Mouse (Mus musculus): ENCODE results near the gene Cul1. TPM values are rescaled to one million over a fixed set of nuclear protein-coding genes. Genes with fewer than 3 reads are reported as not detected.

The Cul1 gene
- polyA plus RNA-seq, 1 experiment = 56.3 TPM

DNA sequence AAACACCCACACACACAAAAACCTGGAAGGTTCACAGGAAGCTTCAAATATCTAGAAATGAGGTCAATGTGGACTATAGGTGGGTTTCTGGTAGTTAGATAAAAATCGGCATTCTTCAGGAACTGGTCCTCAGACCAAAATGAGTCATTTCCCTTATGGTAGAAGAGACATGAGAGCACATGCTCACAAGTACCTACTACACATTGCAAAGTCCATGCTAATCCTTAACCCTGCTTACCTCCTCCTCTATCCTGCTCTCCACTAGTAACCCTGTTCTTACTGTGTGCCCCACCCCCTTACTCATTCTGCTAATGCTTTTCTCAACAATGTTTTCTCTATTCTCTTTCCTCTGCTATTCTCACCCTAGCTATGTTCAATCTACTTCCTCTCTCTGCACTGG lies 74.5 kb downstream of the Cul1 start:
- Histone ChIP-seq H3K27ac (ENCODE audit: control insufficient read depth, insufficient read depth, low read depth, low read length) (no peak overlapping the region), H3K4me1 (ENCODE audit: control insufficient read depth, insufficient read depth, low read length) (no peaks in the 10 kb centered on the region), H3K4me3 (ENCODE audit: control insufficient read depth, low read depth, low read length) (no peak overlapping the region), H3K36me3 (ENCODE audit: control insufficient read depth, insufficient read depth, low read length) (no peaks in the 10 kb centered on the region; the same call in none of the 2 replicates), H3K27me3 (ENCODE audit: control insufficient read depth, insufficient read depth, low read length) (no peaks in the 10 kb centered on the region)
- TF ChIP-seq POLR2A (IDR thresholded peaks at IDR 0.05; ENCODE audit: control insufficient read depth, low read depth, low read length) (no peak), CTCF (IDR thresholded peaks at IDR 0.05; ENCODE audit: control insufficient read depth, insufficient read depth, insufficient replicate concordance, low read depth, low read length) (no peak)

DNA sequence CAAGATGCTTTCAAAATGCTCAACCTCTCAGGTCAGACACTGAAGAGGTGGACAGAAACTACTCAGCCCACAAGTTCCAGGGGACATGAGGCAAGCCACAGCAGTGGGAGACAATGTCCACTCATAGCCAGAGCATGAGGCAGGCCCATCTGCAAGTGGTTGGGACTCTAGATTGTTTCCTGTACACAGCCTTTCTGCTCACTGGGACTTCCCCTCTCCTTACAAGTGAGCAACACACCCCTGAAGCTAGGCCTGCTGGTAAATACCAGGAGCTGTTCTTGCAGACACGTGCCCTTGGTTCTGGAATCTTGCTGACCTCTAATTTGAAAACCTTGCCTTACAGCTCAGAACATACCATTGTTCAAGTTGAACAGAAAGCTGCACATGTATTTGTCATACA lies 79.3 kb downstream of the Cul1 start:
- TF ChIP-seq CTCF (IDR thresholded peaks at IDR 0.05; ENCODE audit: control insufficient read depth, insufficient read depth, insufficient replicate concordance, low read depth, low read length) = no peak
- Histone ChIP-seq H3K4me3 (ENCODE audit: control insufficient read depth, low read depth, low read length) (no peak overlapping the region), H3K4me1 (ENCODE audit: control insufficient read depth, insufficient read depth, low read length) (no peaks in the 10 kb centered on the region), H3K27me3 (ENCODE audit: control insufficient read depth, insufficient read depth, low read length) (no peaks in the 10 kb centered on the region), H3K27ac (ENCODE audit: control insufficient read depth, insufficient read depth, low read depth, low read length) (no peak overlapping the region), H3K36me3 (ENCODE audit: control insufficient read depth, insufficient read depth, low read length) (no peaks in the 10 kb centered on the region; the same call in 1 of the 2 replicates)

DNA sequence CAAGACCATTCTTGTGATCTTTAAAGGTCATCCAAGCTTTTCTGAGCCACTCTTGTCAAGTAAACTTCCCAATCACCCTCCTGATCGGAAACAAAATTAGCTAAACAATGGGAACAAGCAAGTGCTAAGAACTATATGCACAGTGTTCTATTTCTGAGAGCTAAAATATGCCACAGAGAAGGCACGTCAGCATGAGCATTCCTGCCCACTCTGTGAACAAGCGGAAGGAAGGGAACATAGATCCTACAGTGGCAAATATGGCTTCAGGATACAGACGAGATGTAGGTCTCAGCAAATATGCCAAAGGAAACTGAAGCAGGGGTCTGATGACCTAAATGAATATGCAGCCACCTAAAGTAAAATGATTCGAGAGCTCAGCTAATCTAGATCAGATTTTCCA lies 82.1 kb downstream of the Cul1 start:
- no peak overlapping the region for H3K27ac ChIP-seq (ENCODE audit: control insufficient read depth, insufficient read depth, low read depth, low read length)
- H3K36me3 ChIP-seq (ENCODE audit: control insufficient read depth, insufficient read depth, low read length) = no peaks in the 10 kb centered on the region; the same call in 1 of the 2 replicates
- no peaks in the 10 kb centered on the region for H3K27me3 ChIP-seq (ENCODE audit: control insufficient read depth, insufficient read depth, low read length)
- no peak for TF ChIP-seq CTCF (IDR thresholded peaks at IDR 0.05; ENCODE audit: control insufficient read depth, insufficient read depth, insufficient replicate concordance, low read depth, low read length)
- no peak for TF ChIP-seq POLR2A (IDR thresholded peaks at IDR 0.05; ENCODE audit: control insufficient read depth, low read depth, low read length)
- no peaks in the 10 kb centered on the region for H3K4me1 ChIP-seq (ENCODE audit: control insufficient read depth, insufficient read depth, low read length)
- no peak overlapping the region for H3K4me3 ChIP-seq (ENCODE audit: control insufficient read depth, low read depth, low read length)

DNA sequence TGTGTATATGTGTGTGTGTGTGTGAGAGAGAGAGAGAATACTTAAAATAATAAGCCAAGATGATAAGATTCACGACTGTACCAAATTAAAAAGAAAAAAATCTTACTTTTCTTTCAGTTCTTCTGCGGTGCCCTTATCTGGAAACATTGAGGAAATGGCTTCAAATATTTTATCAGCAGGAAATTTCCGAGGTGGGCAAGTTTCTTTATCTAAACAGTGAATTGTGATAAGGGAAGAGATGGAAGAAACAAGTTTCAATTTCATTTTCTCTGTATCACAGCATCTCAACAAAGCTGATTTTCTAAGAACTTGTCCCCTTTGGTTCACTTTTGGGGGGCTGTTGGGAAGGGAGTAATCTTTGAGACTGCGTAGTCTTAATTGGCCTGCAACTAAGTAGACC lies 99.1 kb downstream of the Cul1 start:
- no peaks in the 10 kb centered on the region for H3K27me3 ChIP-seq (ENCODE audit: control insufficient read depth, insufficient read depth, low read length)
- no peak for TF ChIP-seq CTCF (IDR thresholded peaks at IDR 0.05; ENCODE audit: control insufficient read depth, insufficient read depth, insufficient replicate concordance, low read depth, low read length)
- TF ChIP-seq POLR2A (IDR thresholded peaks at IDR 0.05; ENCODE audit: control insufficient read depth, low read depth, low read length) = no peak
- H3K4me1 ChIP-seq (ENCODE audit: control insufficient read depth, insufficient read depth, low read length) = no peaks in the 10 kb centered on the region
- H3K4me3 ChIP-seq (ENCODE audit: control insufficient read depth, low read depth, low read length) = no peak overlapping the region
- H3K27ac ChIP-seq (ENCODE audit: control insufficient read depth, insufficient read depth, low read depth, low read length) = no peak overlapping the region
- peaks cover 1% of the 10 kb centered on the region for H3K36me3 ChIP-seq (ENCODE audit: control insufficient read depth, insufficient read depth, low read length)

DNA sequence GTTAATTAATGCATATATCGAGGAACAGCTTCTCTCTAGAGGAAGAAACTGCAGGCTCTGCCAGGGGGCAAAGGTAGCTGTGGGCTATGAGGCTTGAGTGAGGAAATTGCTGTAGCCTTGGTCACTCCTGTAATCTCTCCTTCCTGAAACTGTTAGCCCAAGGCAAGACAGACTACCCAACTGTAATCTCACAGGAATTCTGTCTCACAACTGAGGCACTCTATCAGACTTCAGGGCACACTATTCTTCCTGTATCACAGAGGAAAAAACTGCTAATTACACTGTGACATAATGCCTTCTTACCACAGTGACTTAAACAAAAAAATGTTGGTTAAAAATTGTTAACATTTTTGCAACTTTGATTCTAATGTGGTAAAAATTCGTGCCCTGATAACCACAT lies 106.1 kb downstream of the Cul1 start:
- H3K4me3 ChIP-seq (ENCODE audit: control insufficient read depth, low read depth, low read length) = no peak overlapping the region
- no peak overlapping the region for H3K27ac ChIP-seq (ENCODE audit: control insufficient read depth, insufficient read depth, low read depth, low read length)
- H3K27me3 ChIP-seq (ENCODE audit: control insufficient read depth, insufficient read depth, low read length) = no peaks in the 10 kb centered on the region
- TF ChIP-seq CTCF (IDR thresholded peaks at IDR 0.05; ENCODE audit: control insufficient read depth, insufficient read depth, insufficient replicate concordance, low read depth, low read length) = no peak
- TF ChIP-seq POLR2A (IDR thresholded peaks at IDR 0.05; ENCODE audit: control insufficient read depth, low read depth, low read length) = no peak
- peaks cover 2% of the 10 kb centered on the region; the same call in 1 of the 2 replicates for H3K36me3 ChIP-seq (ENCODE audit: control insufficient read depth, insufficient read depth, low read length)
- H3K4me1 ChIP-seq (ENCODE audit: control insufficient read depth, insufficient read depth, low read length) = no peaks in the 10 kb centered on the region

DNA sequence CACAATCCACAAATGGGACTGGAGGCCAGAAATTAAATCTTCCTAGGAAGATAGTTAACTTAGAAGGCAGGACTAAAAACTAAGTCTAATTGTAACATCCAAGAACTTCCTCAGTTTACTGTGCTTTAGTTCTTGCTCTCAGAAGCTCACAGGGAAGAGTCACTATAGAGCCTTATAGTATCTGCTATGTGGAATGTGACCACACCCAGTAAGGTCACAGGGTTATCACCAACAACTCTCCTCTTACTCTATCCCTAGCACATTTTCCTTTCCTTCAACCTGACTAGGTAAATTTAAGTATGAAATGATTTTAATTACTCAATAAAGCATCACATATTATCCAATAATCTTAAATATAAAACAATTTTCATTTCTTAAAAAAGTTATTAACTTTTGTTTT lies 107.2 kb downstream of the Cul1 start:
- no peak overlapping the region for H3K27ac ChIP-seq (ENCODE audit: control insufficient read depth, insufficient read depth, low read depth, low read length)
- TF ChIP-seq POLR2A (IDR thresholded peaks at IDR 0.05; ENCODE audit: control insufficient read depth, low read depth, low read length) (no peak), CTCF (IDR thresholded peaks at IDR 0.05; ENCODE audit: control insufficient read depth, insufficient read depth, insufficient replicate concordance, low read depth, low read length) (no peak)
- H3K36me3 ChIP-seq (ENCODE audit: control insufficient read depth, insufficient read depth, low read length) = peaks cover 2% of the 10 kb centered on the region; the same call in 1 of the 2 replicates
- H3K4me1 ChIP-seq (ENCODE audit: control insufficient read depth, insufficient read depth, low read length) = no peaks in the 10 kb centered on the region
- no peaks in the 10 kb centered on the region for H3K27me3 ChIP-seq (ENCODE audit: control insufficient read depth, insufficient read depth, low read length)
- no peak overlapping the region for H3K4me3 ChIP-seq (ENCODE audit: control insufficient read depth, low read depth, low read length)

DNA sequence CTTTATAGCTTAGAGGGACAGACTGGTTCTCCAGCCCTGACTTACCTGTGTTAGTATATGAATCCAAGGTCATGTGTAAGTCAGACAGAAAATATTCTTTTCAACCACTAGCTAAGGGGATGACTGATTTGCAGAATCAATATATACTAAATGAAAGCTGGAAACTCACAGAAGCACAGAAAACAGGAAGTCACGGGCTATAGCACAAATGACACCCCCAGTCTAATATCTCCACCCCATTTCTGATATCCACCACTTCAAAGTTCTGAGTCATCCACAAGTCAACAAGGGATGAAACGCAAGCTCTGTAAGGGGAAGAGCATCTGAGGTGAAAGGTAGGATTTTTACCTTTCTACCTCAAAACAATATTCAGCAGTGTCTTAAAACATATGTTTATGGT lies 107.6 kb downstream of the Cul1 start:
- H3K4me3 ChIP-seq (ENCODE audit: control insufficient read depth, low read depth, low read length) = no peak overlapping the region
- H3K36me3 ChIP-seq (ENCODE audit: control insufficient read depth, insufficient read depth, low read length) = peaks cover 2% of the 10 kb centered on the region; the same call in 1 of the 2 replicates
- no peaks in the 10 kb centered on the region for H3K27me3 ChIP-seq (ENCODE audit: control insufficient read depth, insufficient read depth, low read length)
- TF ChIP-seq CTCF (IDR thresholded peaks at IDR 0.05; ENCODE audit: control insufficient read depth, insufficient read depth, insufficient replicate concordance, low read depth, low read length) (no peak), POLR2A (IDR thresholded peaks at IDR 0.05; ENCODE audit: control insufficient read depth, low read depth, low read length) (no peak)
- H3K27ac ChIP-seq (ENCODE audit: control insufficient read depth, insufficient read depth, low read depth, low read length) = no peak overlapping the region
- no peaks in the 10 kb centered on the region for H3K4me1 ChIP-seq (ENCODE audit: control insufficient read depth, insufficient read depth, low read length)

DNA sequence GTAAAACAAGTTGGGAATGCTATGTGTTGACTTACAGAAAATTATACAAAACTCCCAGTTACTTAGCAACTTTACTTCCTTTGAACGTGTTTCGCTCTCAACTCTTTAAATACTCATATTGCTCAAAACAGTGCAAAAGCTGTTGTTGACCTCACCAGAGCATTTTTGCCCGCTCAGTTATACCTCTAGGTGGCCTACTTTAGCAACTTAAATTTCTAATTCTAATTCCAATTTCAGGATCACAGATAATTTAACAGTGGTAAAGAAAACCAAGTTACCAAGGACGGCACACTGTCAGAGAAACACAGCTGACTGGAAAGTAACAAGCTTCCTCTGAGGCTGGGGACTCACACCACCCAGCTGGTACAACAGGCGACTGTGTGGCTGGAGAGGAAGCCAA lies 108.2 kb downstream of the Cul1 start:
- Histone ChIP-seq H3K27ac (ENCODE audit: control insufficient read depth, insufficient read depth, low read depth, low read length) (no peak overlapping the region), H3K36me3 (ENCODE audit: control insufficient read depth, insufficient read depth, low read length) (peaks cover 2% of the 10 kb centered on the region; the same call in 1 of the 2 replicates), H3K4me1 (ENCODE audit: control insufficient read depth, insufficient read depth, low read length) (no peaks in the 10 kb centered on the region), H3K27me3 (ENCODE audit: control insufficient read depth, insufficient read depth, low read length) (no peaks in the 10 kb centered on the region), H3K4me3 (ENCODE audit: control insufficient read depth, low read depth, low read length) (no peak overlapping the region)
- TF ChIP-seq POLR2A (IDR thresholded peaks at IDR 0.05; ENCODE audit: control insufficient read depth, low read depth, low read length) (no peak), CTCF (IDR thresholded peaks at IDR 0.05; ENCODE audit: control insufficient read depth, insufficient read depth, insufficient replicate concordance, low read depth, low read length) (no peak)

Measured in testis, adult 2 months (tissue).